Mouse (Mus musculus): ENCODE data around the gene Rfxank.

DNA sequence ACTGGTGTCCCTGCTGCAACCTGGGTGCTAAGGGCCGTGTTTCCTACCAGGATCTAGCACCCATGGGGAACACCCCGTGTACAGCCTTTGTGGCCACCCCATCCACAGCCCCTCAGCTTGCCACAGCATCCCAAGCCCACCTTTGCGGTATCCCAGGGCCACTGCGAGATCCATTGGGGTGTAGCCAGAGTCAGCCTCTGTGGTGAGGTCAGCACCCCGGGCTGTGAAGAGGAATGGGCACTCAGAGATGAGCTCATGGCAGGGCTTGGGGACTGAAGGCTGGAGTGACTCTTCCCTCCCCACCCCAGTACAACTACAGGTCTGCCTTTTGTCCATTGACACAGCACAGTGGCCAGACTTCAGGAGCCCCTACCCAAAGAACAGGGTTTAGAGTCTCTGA is 4.9 kb downstream of the Rfxank start:
- TF ChIP-seq POLR2A (IDR thresholded peaks at IDR 0.05; ENCODE audit: borderline replicate concordance, low read depth, low read length) = no peak
- no peak for TF ChIP-seq CTCF (IDR thresholded peaks at IDR 0.05; ENCODE audit: low read depth, low read length)
